Mouse (Mus musculus): ENCODE results near the gene Oit3. TPM values are rescaled to one million over a fixed set of nuclear protein-coding genes. Genes with fewer than 3 reads are reported as not detected.

Gene Oit3
- polyA plus RNA-seq, 1 experiment from 2014 or later: 1.9 TPM

DNA sequence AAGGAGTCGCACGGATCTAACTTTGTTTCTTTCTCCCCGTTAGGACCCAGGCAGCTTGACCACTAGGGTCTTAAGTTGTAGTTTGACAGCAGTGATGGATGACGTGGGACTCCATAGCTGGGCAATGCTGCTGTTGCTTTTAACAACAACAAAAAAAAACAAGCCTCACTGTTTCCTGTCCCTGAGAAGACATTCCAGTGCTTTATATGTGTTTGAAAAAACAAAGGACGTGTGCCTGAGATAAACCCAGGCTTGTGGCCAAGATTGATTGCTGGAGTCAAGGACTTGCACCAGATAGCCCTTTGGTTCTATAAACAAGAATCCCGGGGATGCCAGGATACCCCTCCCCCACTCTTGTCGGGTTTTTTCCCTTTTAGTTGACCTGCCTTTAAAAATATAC lies 1.6 kb upstream of the Oit3 start:
- no peak for ATAC-seq (ENCODE audit: low FRiP score, low TSS enrichment)
- H3K36me3 ChIP-seq (ENCODE audit: control insufficient read depth, insufficient read depth, low read length): no peaks in the 10 kb centered on the region
- no peak overlapping the region for H3K4me2 ChIP-seq (replicated peaks; ENCODE audit: low read depth, low read length)
- H3K9me3 ChIP-seq (ENCODE audit: control insufficient read depth, low read length): no peaks in the 10 kb centered on the region
- H3K4me3 ChIP-seq (ENCODE audit: low read length): no peak overlapping the region
- peaks cover 5% of the 10 kb centered on the region; the same call in 1 of the 2 replicates for H3K27me3 ChIP-seq (ENCODE audit: control insufficient read depth, insufficient read depth, low read length)
- no peak overlapping the region for H3K27ac ChIP-seq (ENCODE audit: low read depth, low read length)
- H3K4me1 ChIP-seq (ENCODE audit: control insufficient read depth, insufficient read depth, low read length): 0 out of 2 replicates have a peak, but pooled peaks cover 6% of the 10 kb centered on the region
- H3K9ac ChIP-seq (ENCODE audit: low read depth, low read length): no peak overlapping the region
- WGBS: 10% methylated on average over 7 of the region's 7 CpGs

DNA sequence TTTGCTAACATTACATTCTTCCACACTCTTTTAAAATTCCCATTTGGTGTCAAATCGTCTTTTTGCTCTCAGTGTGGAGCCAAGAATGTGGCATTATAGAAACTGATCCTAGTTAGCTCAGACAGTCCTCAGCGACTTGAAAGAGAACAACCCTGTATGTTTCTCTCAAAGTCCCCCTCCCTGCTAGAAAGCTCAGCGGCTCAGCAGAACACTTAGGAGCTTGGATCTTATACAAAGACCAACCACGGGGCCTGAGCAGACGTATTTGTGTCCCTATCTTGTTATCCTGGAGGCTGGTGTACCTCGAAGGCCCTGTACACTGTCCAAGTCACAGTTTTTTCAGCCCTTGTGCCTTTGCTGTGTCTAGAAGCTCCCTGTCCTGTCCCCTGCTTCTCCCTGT lies 1.4 kb downstream of the Oit3 start:
- no peaks in the 10 kb centered on the region for H3K9me3 ChIP-seq (ENCODE audit: control insufficient read depth, low read length)
- 72% methylated on average over 6 of the region's 6 CpGs for WGBS
- peaks cover 5% of the 10 kb centered on the region; the same call in 1 of the 2 replicates for H3K27me3 ChIP-seq (ENCODE audit: control insufficient read depth, insufficient read depth, low read length)
- 0 out of 2 replicates have a peak, but pooled peaks cover 4% of the 10 kb centered on the region for H3K4me1 ChIP-seq (ENCODE audit: control insufficient read depth, insufficient read depth, low read length)
- ATAC-seq (ENCODE audit: low FRiP score, low TSS enrichment): no peak
- H3K4me2 ChIP-seq (replicated peaks; ENCODE audit: low read depth, low read length): no peak overlapping the region
- H3K4me3 ChIP-seq (ENCODE audit: low read length): no peak overlapping the region
- no peaks in the 10 kb centered on the region for H3K36me3 ChIP-seq (ENCODE audit: control insufficient read depth, insufficient read depth, low read length)
- H3K9ac ChIP-seq (ENCODE audit: low read depth, low read length): no peak overlapping the region
- no peak overlapping the region for H3K27ac ChIP-seq (ENCODE audit: low read depth, low read length)

DNA sequence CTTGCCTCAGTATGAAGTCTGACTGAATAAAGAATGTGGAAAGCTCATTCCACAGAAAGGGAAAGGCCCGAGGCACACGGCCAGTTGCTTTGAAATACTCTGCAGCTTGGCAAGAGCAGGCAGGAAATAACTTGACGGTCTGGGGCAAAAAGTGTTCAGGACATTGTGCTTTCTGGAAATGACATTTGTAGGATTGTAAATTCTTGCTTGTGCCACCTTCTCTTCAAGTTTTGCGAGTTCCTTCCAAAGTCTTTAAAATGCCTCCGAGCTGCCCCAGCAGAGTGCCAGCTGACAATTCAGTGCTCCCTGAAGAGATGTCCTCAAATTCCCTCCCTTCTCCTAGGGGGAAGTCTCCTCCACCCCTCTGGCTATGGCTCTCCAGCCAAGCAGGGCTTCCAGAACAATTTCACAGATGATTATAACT lies 2.1 kb downstream of the Oit3 start:
- WGBS: 29% methylated on average over 5 of the region's 5 CpGs
- Histone ChIP-seq H3K4me1 (ENCODE audit: control insufficient read depth, insufficient read depth, low read length) (0 out of 2 replicates have a peak, but pooled peaks cover 4% of the 10 kb centered on the region), H3K4me3 (ENCODE audit: low read length) (no peak overlapping the region), H3K9ac (ENCODE audit: low read depth, low read length) (no peak overlapping the region), H3K9me3 (ENCODE audit: control insufficient read depth, low read length) (no peaks in the 10 kb centered on the region), H3K27me3 (ENCODE audit: control insufficient read depth, insufficient read depth, low read length) (peaks cover 5% of the 10 kb centered on the region; the same call in 1 of the 2 replicates), H3K27ac (ENCODE audit: low read depth, low read length) (no peak overlapping the region), H3K36me3 (ENCODE audit: control insufficient read depth, insufficient read depth, low read length) (no peaks in the 10 kb centered on the region), H3K4me2 (replicated peaks; ENCODE audit: low read depth, low read length) (no peak overlapping the region)
- ATAC-seq (ENCODE audit: low FRiP score, low TSS enrichment): no peak

DNA sequence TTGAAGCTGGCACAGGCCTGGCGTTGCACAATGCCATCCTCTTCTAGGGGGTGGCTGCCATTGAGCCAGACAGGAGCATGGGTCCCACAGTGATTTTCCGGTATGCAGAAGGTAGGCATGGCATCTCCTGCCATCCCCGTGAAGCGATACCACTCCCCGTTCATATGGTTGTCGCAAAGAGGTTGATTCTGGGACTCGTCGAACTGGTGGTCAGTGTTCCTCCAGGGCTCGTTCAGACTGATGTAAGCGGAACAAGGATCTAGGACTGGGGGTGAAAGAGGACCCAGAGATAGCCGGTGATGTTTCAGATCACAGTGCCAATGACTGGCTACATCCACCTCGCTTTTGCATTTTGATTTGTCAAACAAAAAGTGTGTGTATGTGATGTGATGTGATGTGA lies 2.9 kb downstream of the Oit3 start:
- 96% methylated on average over 12 of the region's 12 CpGs for WGBS
- Histone ChIP-seq H3K9me3 (ENCODE audit: control insufficient read depth, low read length) (no peaks in the 10 kb centered on the region), H3K27me3 (ENCODE audit: control insufficient read depth, insufficient read depth, low read length) (peaks cover 5% of the 10 kb centered on the region; the same call in 1 of the 2 replicates), H3K4me3 (ENCODE audit: low read length) (no peak overlapping the region), H3K9ac (ENCODE audit: low read depth, low read length) (no peak overlapping the region), H3K4me1 (ENCODE audit: control insufficient read depth, insufficient read depth, low read length) (0 out of 2 replicates have a peak, but pooled peaks cover 4% of the 10 kb centered on the region), H3K4me2 (replicated peaks; ENCODE audit: low read depth, low read length) (no peak overlapping the region), H3K36me3 (ENCODE audit: control insufficient read depth, insufficient read depth, low read length) (no peaks in the 10 kb centered on the region), H3K27ac (ENCODE audit: low read depth, low read length) (no peak overlapping the region)
- ATAC-seq (ENCODE audit: low FRiP score, low TSS enrichment): no peak

DNA sequence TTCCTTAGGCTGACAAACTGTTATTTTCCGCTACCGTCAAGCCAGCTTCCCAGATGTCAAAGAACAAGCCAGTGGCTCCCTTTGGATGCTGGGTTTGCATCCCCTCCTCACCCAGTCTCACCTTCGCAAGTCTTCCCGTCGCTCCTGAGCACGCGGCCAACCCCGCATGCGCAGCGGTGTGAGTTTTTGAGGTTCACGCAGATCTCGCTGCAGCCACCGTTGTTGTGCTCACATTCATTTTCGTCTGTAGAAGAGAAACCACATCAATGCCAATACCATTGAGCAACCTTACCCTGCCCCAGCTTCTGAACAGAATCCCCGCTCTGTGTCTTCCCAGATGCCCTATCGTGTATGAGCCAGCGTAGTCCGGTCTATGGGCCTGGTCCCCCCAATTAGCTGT lies 5.8 kb downstream of the Oit3 start:
- Histone ChIP-seq H3K9me3 (ENCODE audit: control insufficient read depth, low read length) (no peaks in the 10 kb centered on the region), H3K9ac (ENCODE audit: low read depth, low read length) (no peak overlapping the region), H3K4me1 (ENCODE audit: control insufficient read depth, insufficient read depth, low read length) (no peaks in the 10 kb centered on the region), H3K4me2 (replicated peaks; ENCODE audit: low read depth, low read length) (no peak overlapping the region), H3K27me3 (ENCODE audit: control insufficient read depth, insufficient read depth, low read length) (peaks cover 5% of the 10 kb centered on the region; the same call in 1 of the 2 replicates), H3K4me3 (ENCODE audit: low read length) (no peak overlapping the region), H3K27ac (ENCODE audit: low read depth, low read length) (no peak overlapping the region), H3K36me3 (ENCODE audit: control insufficient read depth, insufficient read depth, low read length) (no peaks in the 10 kb centered on the region)
- 94% methylated on average over 18 of the region's 18 CpGs for WGBS
- no peak for ATAC-seq (ENCODE audit: low FRiP score, low TSS enrichment)

DNA sequence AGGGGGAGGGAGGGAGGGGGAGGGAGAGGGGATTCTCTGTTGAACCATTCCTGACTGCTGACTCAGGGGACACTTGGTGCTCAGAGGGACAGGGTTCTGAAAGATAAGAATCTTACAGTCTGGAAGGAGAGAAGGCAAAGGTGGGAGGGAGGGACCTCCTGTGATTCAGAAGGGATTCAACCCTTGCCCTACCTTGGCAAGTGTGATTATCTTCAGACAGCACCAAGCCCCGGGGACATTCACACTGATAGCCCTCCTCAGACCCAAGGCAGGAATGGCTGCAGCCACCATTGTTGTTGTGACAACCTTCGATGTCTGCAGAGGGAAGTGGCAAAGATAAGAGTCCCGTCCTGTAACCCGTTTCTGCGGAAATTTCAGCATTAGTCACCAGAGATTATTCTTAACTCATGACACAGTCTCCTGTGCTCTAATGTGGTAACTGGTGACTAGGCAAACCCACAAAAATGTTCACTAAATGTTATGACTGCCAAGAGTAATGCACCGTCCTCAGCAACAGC lies 10.8 kb downstream of the Oit3 start:
- H3K36me3 ChIP-seq (ENCODE audit: control insufficient read depth, insufficient read depth, low read length): no peaks in the 10 kb centered on the region
- ATAC-seq (ENCODE audit: low FRiP score, low TSS enrichment): no peak
- H3K9me3 ChIP-seq (ENCODE audit: control insufficient read depth, low read length): no peaks in the 10 kb centered on the region
- no peak overlapping the region for H3K27ac ChIP-seq (ENCODE audit: low read depth, low read length)
- 66% methylated on average over 6 of the region's 6 CpGs for WGBS
- peaks cover 4% of the 10 kb centered on the region; the same call in 1 of the 2 replicates for H3K4me1 ChIP-seq (ENCODE audit: control insufficient read depth, insufficient read depth, low read length)
- H3K9ac ChIP-seq (ENCODE audit: low read depth, low read length): no peak overlapping the region
- no peaks in the 10 kb centered on the region for H3K27me3 ChIP-seq (ENCODE audit: control insufficient read depth, insufficient read depth, low read length)
- no peak overlapping the region for H3K4me3 ChIP-seq (ENCODE audit: low read length)
- no peak overlapping the region for H3K4me2 ChIP-seq (replicated peaks; ENCODE audit: low read depth, low read length)

DNA sequence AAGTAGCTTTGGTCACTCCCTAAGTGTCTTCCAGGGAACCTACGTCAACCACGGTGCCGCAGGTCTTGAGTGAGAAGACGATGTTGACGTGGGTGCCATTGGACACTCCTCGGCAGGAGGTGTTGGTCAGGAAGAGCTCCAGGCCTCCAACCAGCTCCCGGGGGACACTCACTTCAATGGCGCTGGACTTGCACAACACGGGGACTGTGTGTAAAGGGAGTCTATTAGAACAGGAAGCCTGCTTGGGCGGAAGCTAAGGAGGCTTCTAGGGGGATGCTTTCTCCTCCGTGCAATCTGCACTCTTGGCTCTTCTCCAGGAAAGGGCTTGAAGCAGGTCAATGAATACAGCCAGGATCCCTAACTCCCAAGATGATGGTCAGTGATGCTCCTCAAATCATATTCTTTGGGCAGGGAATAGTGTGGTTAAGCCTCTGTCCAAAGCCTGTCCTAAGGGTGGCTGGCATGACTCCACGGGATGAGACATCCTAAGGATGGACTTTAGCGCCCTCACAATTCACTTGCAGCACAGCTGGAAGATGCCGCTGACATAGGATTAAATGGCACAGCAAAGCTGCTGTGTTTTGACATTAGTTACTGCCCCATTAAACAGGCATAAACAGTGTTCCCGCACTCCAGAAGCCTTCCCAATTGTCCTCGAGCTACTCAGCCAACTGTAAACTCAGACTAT lies 12.0 kb downstream of the Oit3 start:
- Histone ChIP-seq H3K4me1 (ENCODE audit: control insufficient read depth, insufficient read depth, low read length) (peaks cover 4% of the 10 kb centered on the region; the same call in 1 of the 2 replicates), H3K27ac (ENCODE audit: low read depth, low read length) (no peak overlapping the region), H3K9ac (ENCODE audit: low read depth, low read length) (no peak overlapping the region), H3K9me3 (ENCODE audit: control insufficient read depth, low read length) (no peaks in the 10 kb centered on the region), H3K36me3 (ENCODE audit: control insufficient read depth, insufficient read depth, low read length) (no peaks in the 10 kb centered on the region), H3K4me3 (ENCODE audit: low read length) (no peak overlapping the region), H3K4me2 (replicated peaks; ENCODE audit: low read depth, low read length) (no peak overlapping the region), H3K27me3 (ENCODE audit: control insufficient read depth, insufficient read depth, low read length) (no peaks in the 10 kb centered on the region)
- ATAC-seq (ENCODE audit: low FRiP score, low TSS enrichment): peak; percentile 37
- WGBS: 61% methylated on average over 16 of the region's 16 CpGs

DNA sequence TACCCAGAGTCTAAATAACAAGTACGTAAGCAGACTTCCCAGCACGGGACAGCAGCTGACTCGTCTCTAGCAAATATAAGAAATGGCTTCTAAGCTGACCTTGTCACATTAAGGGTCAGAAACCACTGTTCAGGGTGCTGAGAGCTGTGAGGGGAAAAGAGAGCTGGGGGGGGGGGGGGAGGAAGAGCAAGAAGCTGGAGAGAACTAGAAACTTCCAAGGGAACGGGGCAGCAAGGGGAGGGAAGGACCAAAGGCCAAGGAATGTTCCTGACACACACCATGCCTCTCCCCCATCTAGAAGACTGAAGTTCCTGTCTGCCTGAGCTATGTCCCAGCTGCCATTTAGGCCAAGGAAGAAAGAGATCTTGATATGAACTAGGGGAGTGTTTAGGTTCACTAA lies 15.2 kb downstream of the Oit3 start:
- no peak for ATAC-seq (ENCODE audit: low FRiP score, low TSS enrichment)
- Histone ChIP-seq H3K9ac (ENCODE audit: low read depth, low read length) (no peak overlapping the region), H3K4me2 (replicated peaks; ENCODE audit: low read depth, low read length) (no peak overlapping the region), H3K27ac (ENCODE audit: low read depth, low read length) (no peak overlapping the region), H3K4me1 (ENCODE audit: control insufficient read depth, insufficient read depth, low read length) (peaks cover 10% of the 10 kb centered on the region; the same call in 1 of the 2 replicates), H3K27me3 (ENCODE audit: control insufficient read depth, insufficient read depth, low read length) (no peaks in the 10 kb centered on the region), H3K36me3 (ENCODE audit: control insufficient read depth, insufficient read depth, low read length) (no peaks in the 10 kb centered on the region), H3K4me3 (ENCODE audit: low read length) (no peak overlapping the region), H3K9me3 (ENCODE audit: control insufficient read depth, low read length) (no peaks in the 10 kb centered on the region)
- 38% methylated on average over 4 of the region's 4 CpGs for WGBS

DNA sequence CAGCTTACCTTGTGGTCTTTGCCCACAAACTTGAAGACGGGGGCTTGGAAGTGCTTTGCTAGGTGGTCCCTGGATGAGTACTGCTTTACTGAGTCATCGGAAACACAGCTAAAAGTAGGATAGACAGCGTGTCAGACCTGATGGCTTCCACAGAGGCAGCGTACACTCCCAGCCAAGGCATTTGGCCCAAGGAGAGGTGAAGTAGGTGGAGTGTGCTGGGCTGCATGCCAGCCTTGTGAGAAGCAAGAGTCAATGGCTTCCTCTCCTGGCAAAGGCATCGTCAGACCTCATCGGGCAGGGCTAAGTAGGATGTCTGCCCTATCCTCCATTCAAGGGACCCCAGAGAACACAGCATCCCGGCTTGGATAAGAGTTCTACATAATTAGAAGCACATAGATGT lies 16.2 kb downstream of the Oit3 start:
- Histone ChIP-seq H3K4me2 (replicated peaks; ENCODE audit: low read depth, low read length) (no peak overlapping the region), H3K9ac (ENCODE audit: low read depth, low read length) (no peak overlapping the region), H3K4me1 (ENCODE audit: control insufficient read depth, insufficient read depth, low read length) (peaks cover 10% of the 10 kb centered on the region; the same call in 1 of the 2 replicates), H3K27me3 (ENCODE audit: control insufficient read depth, insufficient read depth, low read length) (no peaks in the 10 kb centered on the region), H3K36me3 (ENCODE audit: control insufficient read depth, insufficient read depth, low read length) (no peaks in the 10 kb centered on the region), H3K27ac (ENCODE audit: low read depth, low read length) (no peak overlapping the region), H3K4me3 (ENCODE audit: low read length) (no peak overlapping the region), H3K9me3 (ENCODE audit: control insufficient read depth, low read length) (no peaks in the 10 kb centered on the region)
- 85% methylated on average over 7 of the region's 7 CpGs for WGBS
- no peak for ATAC-seq (ENCODE audit: low FRiP score, low TSS enrichment)

Data from kidney, embryonic 14.5 days (tissue).